Mouse (Mus musculus) liver, embryonic 16.5 days (tissue): ENCODE measurements around the gene Gm6460. TPM values are rescaled to one million over a fixed set of nuclear protein-coding genes. Genes with fewer than 3 reads are reported as not detected.
"Not testable (repeated sequence)": the region's sequence is repeated elsewhere in the genome, so short reads cannot be mapped to it uniquely, and the experiment has no call there.

Experiments
- ATAC-seq: fragments of 200-750 bp; cut with Nextera tagmentation; 2 replicates; pipeline ENCODE4 v1.8.0; 2017; ENCODE audit warnings: low read depth, mild to moderate bottlenecking, moderate number of reproducible peaks, moderate library complexity
- H3K27ac ChIP-seq: fragments of 300-500 bp; sonication (generic); 2 replicates; pipeline ENCODE4 v1.5.1; 2014; ENCODE audit warnings: mild to moderate bottlenecking, low read length
- H3K27me3 ChIP-seq: fragments of 300-500 bp; sonication (generic); 2 replicates; pipeline ENCODE4 v1.6.1; 2014; ENCODE audit warnings: low read depth, low read length, mixed read lengths; ENCODE audit not compliant: control insufficient read depth, insufficient read depth
- H3K36me3 ChIP-seq: fragments of 300-500 bp; sonication (generic); 2 replicates; pipeline ENCODE4 v1.6.1; 2014; ENCODE audit warnings: mild to moderate bottlenecking; ENCODE audit not compliant: control insufficient read depth, insufficient read depth
- H3K4me1 ChIP-seq: fragments of 300-500 bp; sonication (generic); 2 replicates; pipeline ENCODE4 v1.6.1; 2014; ENCODE audit warnings: low read depth, low read length, mixed read lengths; ENCODE audit not compliant: control insufficient read depth
- H3K4me2 ChIP-seq: fragments of 300-500 bp; sonication (generic); 2 replicates; pipeline ENCODE4 v1.6.1; 2014; ENCODE audit warnings: low read depth, low read length, mixed read lengths
- H3K4me3 ChIP-seq: fragments of 300-500 bp; sonication (generic); 2 replicates; pipeline ENCODE4 v1.5.1; 2014; ENCODE audit warnings: low read depth, mild to moderate bottlenecking, low read length
- H3K9ac ChIP-seq: fragments of 300-500 bp; sonication (generic); 2 replicates; pipeline ENCODE4 v1.6.1; 2014; ENCODE audit warnings: low read depth, low read length
- H3K9me3 ChIP-seq: fragments of 300-500 bp; sonication (generic); replicated peaks from 2 replicates; pipeline ENCODE4 v1.6.1; 2016; ENCODE audit warnings: low read length; ENCODE audit not compliant: control insufficient read depth
- WGBS: fragments of 180-500 bp; shearing (Covaris S2); extraction: QIAGEN DNeasy Blood & Tissue Kit; methylation state at CpG from one replicate; pipeline ENCODE4 v1.1.7; 2014; ENCODE audit not compliant: insufficient replicate concordance; 5-methylcytosine and 5-hydroxymethylcytosine counted together
- polyA plus RNA-seq: library from polyadenylated mRNA; unstranded; fragments of >200 nt; fragmentation: Nextera tagmentation; extraction: Ambion mirVana; gene quantifications from 2 replicates; pipeline ENCODE4 v1.2.1, GENCODE M21; 2015

The Gm6460 gene
- not detected in 2 replicates for polyA plus RNA-seq

DNA sequence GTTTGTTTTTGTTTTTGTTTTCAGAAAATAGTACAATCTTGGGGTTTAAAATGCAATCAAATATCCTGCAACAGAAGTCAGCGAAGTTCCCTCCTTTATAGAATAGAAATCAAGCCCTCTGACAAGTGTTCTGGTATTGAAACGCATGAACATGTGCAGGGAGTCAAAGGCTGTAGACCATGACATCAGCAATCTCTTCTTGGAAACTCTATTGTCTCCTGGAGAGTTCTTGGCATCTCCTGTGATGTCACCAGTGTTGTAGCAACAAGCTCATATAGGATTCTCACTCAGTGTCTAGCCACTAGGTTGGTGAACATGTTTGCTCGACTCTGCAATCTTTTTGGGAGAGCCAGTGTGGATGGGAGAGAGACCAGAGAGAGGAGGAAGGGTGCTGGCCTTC lies at the start of gene Gm6460:
Gene Gm6460, plus strand, starts transcription at position 301 of the 400 bp plus-strand sequence.
- H3K4me2 ChIP-seq, H3K4me3 ChIP-seq, H3K4me1 ChIP-seq, H3K27me3 ChIP-seq, H3K9me3 ChIP-seq, H3K9ac ChIP-seq, H3K27ac ChIP-seq, ATAC-seq, H3K36me3 ChIP-seq: not testable (repeated sequence)
- WGBS = no CpG with 5 or more reads among the region's 3 CpGs

Other genes with a start within 250 kb of the Gm6460 start
- not detected in 2 replicates for gene Gm8897, start 178.5 kb upstream of the Gm6460 start, polyA plus RNA-seq
- not detected in 2 replicates for gene Gm8906, start 92.2 kb upstream of the Gm6460 start, polyA plus RNA-seq
- not detected in 2 replicates for gene Gm8922, start 87.0 kb downstream of the Gm6460 start, polyA plus RNA-seq
- gene Gm8926, start 175.6 kb downstream of the Gm6460 start, polyA plus RNA-seq = not detected in 2 replicates